Mouse (Mus musculus) CH12.LX (cell line): ENCODE measurements at regions not wholly inside any gene's neighbourhood (a gene's known extent, or its start where the extent isn't known, plus 50 kb on each side); places are given as distances from the start of the nearest gene placed in this dataset.

Experiments
- BHLHE40 ChIP-seq: IDR thresholded peaks from 2 replicates; pipeline ENCODE4 v1.6.1; 2011; ENCODE audit warnings: mild to moderate bottlenecking, low read depth, low read length, improper control_type of control experiment
- CHD1 ChIP-seq: IDR thresholded peaks from 2 replicates; pipeline ENCODE4 v1.6.1; 2012; ENCODE audit warnings: low read depth, low read length, improper control_type of control experiment, inconsistent platforms
- CTCF ChIP-seq, 2 experiments: IDR thresholded peaks in 1 of 2; conservative IDR thresholded peaks in 1 of 2; 2 replicates each; pipeline ENCODE4 v1.5.1; 2011 to 2012; ENCODE audit warnings: low read depth in 2 of 2, low read length in 2 of 2, improper control_type of control experiment in 1 of 2, inconsistent platforms in 1 of 2, mild to moderate bottlenecking in 1 of 2, moderate library complexity in 1 of 2
- ELF1 ChIP-seq: IDR thresholded peaks from 2 replicates; pipeline ENCODE4 v1.6.1; 2014; ENCODE audit warnings: low read depth, mild to moderate bottlenecking, inconsistent platforms, low read length, improper control_type of control experiment
- EP300 ChIP-seq: IDR thresholded peaks from 2 replicates; pipeline ENCODE4 v1.6.1; 2011; ENCODE audit warnings: low read length, improper control_type of control experiment
- MAX ChIP-seq: IDR thresholded peaks from 2 replicates; pipeline ENCODE4 v1.6.1; 2011; ENCODE audit warnings: low read length, improper control_type of control experiment
- MEF2A ChIP-seq: IDR thresholded peaks from 2 replicates; pipeline ENCODE4 v1.6.1; 2014; ENCODE audit warnings: low read depth, mild to moderate bottlenecking, inconsistent platforms, low read length, improper control_type of control experiment, borderline replicate concordance
- PAX5 ChIP-seq: IDR thresholded peaks from 2 replicates; pipeline ENCODE4 v1.6.1; 2012; ENCODE audit warnings: low read length, inconsistent platforms, mixed read lengths
- POLR2A ChIP-seq: IDR thresholded peaks from 2 replicates; pipeline ENCODE4 v1.6.1; 2011; ENCODE audit warnings: low read depth, mild to moderate bottlenecking, improper control_type of control experiment, low read length
- RCOR1 ChIP-seq: conservative IDR thresholded peaks from 2 replicates; pipeline ENCODE4 v1.6.1; 2012; ENCODE audit warnings: low read depth, mild to moderate bottlenecking, inconsistent platforms, low read length, improper control_type of control experiment
- SIN3A ChIP-seq: IDR thresholded peaks from 2 replicates; pipeline ENCODE4 v1.6.1; 2012; ENCODE audit warnings: low read length, improper control_type of control experiment, inconsistent platforms
- TBP ChIP-seq: conservative IDR thresholded peaks from 2 replicates; pipeline ENCODE4 v1.6.1; 2011; ENCODE audit warnings: low read depth, low read length, improper control_type of control experiment
- USF1 ChIP-seq: IDR thresholded peaks from 2 replicates; pipeline ENCODE4 v1.6.1; 2014; ENCODE audit warnings: low read depth, mild to moderate bottlenecking, inconsistent platforms, low read length, improper control_type of control experiment

DNA sequence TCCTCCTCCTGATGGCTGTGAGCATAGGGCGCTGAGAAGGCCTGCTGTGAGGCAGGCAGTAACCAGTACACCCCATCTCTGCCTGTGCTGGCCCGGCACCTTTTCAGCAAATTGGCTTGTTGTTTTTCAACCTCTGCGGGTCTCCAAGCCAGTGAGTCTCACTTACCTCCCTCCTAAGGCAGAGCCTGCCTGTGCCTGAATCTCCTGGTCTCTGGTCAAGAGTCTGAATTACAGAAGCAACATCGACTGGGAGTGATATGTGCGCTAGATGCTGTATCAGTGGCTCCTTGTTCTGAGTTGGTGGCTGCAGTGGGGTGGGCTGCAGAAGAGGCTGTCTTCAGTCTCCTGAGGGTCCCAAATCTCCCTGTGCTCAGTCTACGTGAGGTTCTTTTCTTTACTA lies 174.0 kb upstream of the Rapgef5 start:
- TF ChIP-seq BHLHE40 (no peak), POLR2A (no peak), MEF2A (no peak), RCOR1 (no peak), USF1 (no peak), CTCF (conservative IDR thresholded peaks at IDR 0.05 in 1 of 2, IDR thresholded peaks at IDR 0.05 in 1 of 2; ENCODE audit: low read depth in 2 of 2, low read length in 2 of 2) (no peak), CHD1 (no peak), SIN3A (no peak), ELF1 (no peak), MAX (no peak), TBP (no peak), EP300 (no peak), PAX5 (no peak)
